Mouse (Mus musculus) E14TG2a.4 (cell line): ENCODE data around the gene Trpv6.

Experiments used
- CTCF ChIP-seq: conservative IDR thresholded peaks from 2 replicates; pipeline ENCODE4 v1.5.1; 2014; ENCODE audit warnings: low read length
- NANOG ChIP-seq: IDR thresholded peaks from 2 replicates; pipeline ENCODE4 v1.6.1; 2014; ENCODE audit warnings: borderline replicate concordance, low read length, mixed read lengths

DNA sequence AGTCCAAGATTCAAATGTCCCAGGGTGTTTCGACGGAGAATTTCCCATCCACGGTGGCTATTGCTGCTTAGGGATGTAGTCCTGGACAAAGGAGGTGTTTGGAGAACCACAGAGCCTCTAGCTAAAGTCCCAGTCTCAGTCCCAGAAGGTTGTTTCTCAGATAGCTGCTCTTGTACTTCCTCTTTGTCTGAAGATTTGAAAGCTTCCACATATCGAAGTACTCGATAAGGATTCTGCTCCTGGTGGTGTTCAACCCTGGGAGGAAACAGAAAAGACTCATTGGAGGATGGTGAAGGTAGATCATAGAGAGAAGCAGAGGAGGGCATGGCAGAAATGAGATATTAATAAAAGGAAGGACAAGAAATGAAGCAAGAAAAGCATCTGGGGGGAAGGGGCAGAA is 17.0 kb upstream of the Trpv6 start:
- TF ChIP-seq CTCF = no peak
- TF ChIP-seq NANOG = no peak
